Mouse (Mus musculus) 416B (cell line): ENCODE results near the gene Apba1.

Source experiments
- DNase-seq: peaks from one replicate; pipeline ENCODE4 v3.0.0; 2011; ENCODE audit warnings: low read depth

The Apba1 gene

DNA sequence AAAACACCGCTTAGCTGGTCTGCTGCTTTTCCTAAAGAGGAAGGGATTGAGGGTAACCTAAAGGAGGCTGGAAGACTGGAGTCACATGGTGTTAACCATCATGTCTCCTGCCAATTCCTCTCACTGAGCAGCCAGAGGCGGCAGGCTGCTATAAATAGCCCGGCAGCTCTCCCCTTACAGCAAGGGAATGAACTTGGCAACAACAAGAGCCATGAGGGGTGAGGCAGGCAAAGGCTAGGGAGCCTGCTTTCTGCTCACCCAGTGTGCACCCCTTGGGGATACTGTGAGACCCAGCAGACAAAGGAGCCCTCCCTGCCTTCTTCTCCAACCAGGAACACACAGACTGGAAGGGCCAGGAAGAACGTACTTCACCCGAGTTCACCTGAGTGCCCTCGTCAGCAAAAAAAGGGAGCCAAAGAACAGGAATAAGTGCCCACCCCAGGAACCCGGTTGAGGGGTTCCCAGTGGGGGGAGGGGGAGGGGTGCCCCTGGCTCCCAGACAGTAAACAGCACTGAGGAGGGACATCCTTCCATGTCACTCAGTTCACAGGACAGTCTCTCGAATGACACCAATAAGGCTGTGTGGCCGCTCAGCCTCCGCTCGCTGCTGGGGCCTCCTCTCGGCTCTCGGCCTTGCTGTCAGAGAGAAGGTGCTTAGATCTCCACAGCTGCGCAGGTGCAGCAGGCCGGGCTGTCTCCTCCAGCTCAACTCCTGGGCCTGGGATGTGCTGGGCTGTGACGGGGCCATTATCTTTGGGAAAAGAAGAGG, 214.4 kb downstream of the Apba1 start:
- DNase-seq = no peak

DNA sequence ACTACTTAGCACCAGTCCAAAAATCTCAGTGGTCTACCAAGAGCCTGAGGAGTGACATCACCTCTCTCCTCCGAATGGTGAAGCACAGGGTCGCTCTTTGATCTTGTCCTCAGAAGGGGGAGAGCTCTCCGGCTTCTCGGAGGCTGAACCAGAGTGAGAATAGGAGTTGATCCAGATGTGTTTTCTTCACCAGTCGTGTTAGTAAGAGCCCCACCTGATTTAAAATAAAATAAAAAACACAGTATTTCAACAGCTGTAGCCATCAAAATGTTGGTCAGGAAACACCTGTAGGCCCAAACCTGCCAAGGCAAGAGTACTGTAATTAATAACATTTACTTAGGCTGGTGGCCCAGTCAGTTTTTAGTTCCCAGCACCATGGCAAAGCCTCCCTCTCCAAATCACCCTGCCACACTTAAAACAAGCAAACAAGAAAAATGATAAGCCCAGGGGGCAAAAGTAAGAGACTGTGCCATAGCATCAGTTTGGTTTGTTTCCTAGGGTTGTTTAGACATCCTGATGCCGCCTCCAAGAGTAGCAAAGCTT, 219.3 kb downstream of the Apba1 start:
- no peak for DNase-seq

DNA sequence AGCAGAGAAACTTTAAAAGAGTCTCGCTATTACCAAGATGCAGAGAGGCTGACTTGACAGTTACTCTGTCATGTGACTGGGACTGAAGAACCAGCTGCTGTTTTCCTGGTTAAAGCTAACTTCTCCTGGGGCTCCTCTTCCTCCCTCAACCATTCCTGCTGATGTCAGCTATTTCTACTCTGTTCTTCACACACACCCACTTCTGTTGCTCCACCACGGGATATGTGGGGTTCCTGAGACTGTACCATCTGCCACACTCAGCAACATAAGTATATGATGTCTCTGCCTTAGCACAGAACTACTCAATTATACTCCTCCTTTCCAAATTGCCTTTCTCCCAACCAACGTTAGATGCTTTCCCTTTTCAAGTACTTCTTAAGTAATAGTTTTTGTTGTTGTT, 221.9 kb downstream of the Apba1 start:
- DNase-seq = no peak

GRCm38 (mm10) chr19:23984186-23984585, 225.5 kb downstream of the Apba1 start:
- no peak for DNase-seq

DNA sequence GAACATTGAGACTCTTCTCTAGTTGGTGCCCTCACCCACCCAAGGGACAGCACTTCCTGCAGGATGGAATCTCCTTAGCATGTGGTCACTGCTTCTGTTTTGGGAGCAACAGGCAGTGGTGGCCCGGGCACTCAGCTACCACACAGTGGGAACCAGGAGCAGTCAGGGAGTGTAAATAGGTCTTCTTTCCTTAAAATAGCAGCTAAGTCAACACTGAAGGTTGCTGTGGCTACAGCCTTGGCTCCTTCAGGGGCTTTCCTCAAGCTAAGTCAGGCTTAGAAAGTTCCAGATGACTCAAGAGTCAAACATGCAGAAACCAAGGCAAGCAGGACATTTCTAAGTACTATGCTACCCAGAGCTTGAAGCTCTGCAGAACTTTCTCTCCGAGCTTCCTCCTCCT, 228.6 kb downstream of the Apba1 start:
- no peak for DNase-seq

DNA sequence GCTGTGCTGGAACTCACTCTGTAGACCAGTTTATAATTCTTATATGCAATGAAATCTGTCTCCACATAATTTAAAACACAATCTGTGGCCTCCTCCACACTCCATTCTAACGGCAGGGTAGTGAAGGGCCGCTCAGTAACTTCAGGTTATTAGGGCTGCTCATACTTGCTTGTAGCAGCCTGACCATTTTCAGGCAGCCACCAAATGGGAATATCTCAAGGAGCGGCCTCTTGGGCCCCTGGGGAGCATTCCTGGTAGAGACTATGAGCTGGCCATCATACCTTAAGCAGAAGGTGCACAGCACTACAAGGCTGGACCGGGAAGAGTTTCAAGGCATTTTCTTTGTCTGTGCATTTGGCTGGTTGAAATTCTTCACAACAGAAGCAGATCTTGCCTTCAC, 229.5 kb downstream of the Apba1 start:
- no peak for DNase-seq

GRCm38 (mm10) chr19:23995766-23996399, 237.2 kb downstream of the Apba1 start:
- DNase-seq = no peak
